Mouse (Mus musculus): Measurements from ENCODE around the gene Smg6.
A peak's percentile ranks its signal among the peaks of the same experiment; 100 is the strongest.

- TF ChIP-seq CTCF (IDR thresholded peaks at IDR 0.05; ENCODE audit: insufficient read depth, low read length) (peak; percentile 55), POLR2A (IDR thresholded peaks at IDR 0.05; ENCODE audit: borderline replicate concordance, extremely low read depth, low read depth, low read length) (no peak)
These were observed 206.7 kb downstream of the Smg6 start for GRCm38 (mm10) chr11:75132278-75132677.

Measured in lung, adult 2 months (tissue).